Mouse (Mus musculus) testis, postnatal 10 days (tissue): Measurements from ENCODE around the gene Adgrf2.

Experiments used
- DNase-seq: peaks from one replicate; pipeline ENCODE4 v3.0.0; 2021; ENCODE audit warnings: low spot score

Adgrf2 gene

DNA sequence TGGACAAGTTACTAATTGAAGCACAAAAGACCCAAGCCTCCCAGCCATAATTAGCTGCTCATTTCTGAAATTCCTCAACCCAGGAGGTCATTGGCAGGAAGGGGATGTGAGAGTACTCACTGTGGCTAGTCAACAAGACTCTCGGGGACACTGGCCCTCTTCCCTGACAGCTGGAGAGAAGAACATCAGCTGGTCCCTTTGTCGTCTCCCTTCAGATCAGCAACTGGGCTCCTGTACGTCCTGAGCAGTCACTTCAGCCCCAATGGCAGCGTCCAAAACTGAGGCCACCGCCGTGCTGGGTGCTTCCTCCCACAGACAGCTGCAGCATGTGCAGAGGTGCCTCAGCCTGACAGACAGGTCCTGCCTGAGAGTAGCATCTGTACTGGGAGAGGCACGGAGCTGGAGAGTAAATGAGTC lies at the start of gene Adgrf2:
Gene Adgrf2 (minus strand): TSS at position 379 of the 417 bp plus-strand sequence.
- DNase-seq = no peak

- DNase-seq = no peak
These were observed 48.8 kb upstream of the Adgrf2 start for GRCm38 (mm10) chr17:42790787-42791186.

GRCm38 (mm10) chr17:42789723-42790122 lies 47.7 kb upstream of the Adgrf2 start:
- no peak for DNase-seq

DNA sequence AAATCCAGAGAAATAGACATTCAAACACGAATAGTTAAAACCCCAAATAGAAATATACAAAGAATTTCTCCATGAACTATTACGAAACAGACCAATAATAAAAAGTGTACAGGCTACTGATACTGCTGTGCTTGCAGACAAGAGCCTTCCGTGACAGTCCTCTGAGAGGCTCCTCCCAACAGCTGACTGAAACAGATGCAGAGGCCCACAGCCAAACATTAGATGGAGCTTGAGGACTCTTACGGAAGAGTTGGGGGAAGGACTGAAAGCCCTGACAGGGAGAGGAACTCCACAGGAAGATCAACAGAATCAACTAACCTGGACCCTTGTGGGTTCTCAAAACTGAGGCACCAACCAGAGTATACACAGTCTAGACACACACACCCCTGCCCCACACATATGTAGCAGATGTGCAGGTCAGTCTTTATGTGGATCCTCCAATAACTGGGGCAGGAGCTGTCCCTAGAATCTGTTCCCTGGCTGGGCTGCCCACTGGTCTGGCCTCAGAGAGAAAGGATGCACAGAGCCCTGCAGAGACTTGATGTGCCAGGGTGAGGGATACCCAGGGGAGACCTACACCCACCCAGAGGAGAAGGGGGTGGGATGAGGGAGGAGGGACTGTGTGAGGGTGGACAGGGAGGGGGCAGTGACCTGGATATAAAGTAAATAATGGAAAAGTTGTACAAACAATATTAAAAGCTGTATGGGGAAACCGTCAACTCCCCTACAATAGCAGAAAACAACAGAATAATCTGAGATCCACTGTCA lies 46.9 kb upstream of the Adgrf2 start:
- DNase-seq = no peak

DNA sequence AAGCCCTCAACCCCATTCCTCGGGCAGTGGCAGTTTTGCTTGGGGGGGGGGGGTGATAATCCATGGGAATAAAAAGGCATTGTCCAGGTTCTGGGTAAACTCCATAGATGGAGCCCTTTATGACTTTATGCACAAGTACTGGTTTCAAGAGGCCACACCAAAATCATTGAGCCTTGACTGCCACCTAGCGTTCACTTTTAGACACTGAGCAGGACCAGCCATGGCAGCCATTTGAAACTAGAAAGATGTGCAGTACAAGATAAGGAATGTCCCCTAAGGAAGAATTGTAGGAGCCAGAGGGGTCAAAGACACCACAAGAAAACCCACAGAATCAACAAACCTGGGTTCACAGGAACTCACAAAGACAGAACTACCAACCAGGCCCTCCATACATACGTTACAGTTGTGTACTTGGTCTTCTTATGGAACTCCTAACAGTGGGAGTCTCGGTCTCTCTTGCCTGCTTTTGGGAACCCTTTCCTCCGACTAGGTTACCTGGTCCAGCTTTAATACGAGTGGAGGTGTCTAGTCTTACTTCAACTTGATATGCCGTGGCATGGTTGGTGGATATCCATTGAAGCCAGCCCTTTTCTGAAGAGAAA lies 40.3 kb upstream of the Adgrf2 start:
- peak; percentile 75 for DNase-seq

DNA sequence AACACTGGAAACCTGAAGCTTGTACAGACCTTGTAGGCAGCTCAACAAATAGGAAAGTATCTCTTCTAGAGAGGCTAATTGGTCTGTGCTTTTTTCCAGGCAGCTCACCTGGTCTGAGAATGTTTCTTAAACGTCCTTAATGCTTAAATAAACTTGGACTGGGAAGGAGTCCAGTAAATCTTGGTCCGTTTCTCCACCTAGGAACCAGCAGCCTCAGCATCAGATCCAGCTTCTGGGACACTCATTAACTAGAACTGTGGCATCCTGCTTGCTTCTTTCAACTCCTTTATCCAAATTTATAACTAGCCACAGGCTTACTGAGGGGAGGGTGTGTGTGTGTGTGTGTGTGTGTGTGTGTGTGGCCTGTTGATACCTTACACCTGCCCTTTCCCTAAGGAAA lies 11.8 kb upstream of the Adgrf2 start:
- no peak for DNase-seq

DNA sequence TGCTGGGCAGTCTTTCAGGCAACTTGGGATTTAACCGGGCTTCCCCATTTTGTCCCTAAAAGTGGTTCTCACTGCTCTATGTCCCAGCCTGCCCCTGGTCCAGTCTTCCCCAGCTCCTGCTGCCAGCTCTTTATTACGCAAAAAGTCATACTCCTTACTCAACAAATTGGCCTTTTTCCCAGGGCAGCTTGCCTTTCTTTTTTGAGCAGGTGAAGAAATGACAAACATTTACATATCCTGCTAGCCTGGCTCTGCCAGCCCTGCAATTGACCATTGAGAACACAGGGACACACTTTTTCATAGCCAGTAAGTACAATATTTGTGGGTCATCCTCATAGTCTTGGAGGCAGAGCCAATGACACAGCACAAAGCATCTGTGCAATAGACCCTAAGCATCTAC lies 10.2 kb upstream of the Adgrf2 start:
- DNase-seq = no peak

GRCm38 (mm10) chr17:42745657-42746420 lies 3.9 kb upstream of the Adgrf2 start:
- no peak for DNase-seq

- DNase-seq = no peak
These were observed 844 bp upstream of the Adgrf2 start for GRCm38 (mm10) chr17:42742823-42743222.

DNA sequence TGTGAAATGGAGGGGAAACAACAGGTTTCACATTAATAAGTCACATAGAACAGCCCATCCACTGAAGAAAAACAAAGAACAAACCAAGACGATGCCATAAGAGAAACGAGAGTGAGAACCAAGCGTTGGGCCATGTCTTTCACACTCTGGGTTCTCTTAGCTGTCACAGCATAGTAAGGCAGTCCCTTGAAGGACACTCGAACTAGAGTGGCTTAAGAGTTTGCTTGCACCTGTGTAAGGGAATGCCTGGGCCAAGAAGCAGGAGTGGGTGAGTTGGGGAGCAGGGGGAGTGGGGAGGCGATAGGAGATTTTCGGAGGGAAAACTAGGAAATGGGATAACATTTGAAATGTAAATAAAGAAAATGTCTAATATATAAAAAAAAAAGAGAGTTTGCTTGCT lies 3.2 kb downstream of the Adgrf2 start:
- no peak for DNase-seq

DNA sequence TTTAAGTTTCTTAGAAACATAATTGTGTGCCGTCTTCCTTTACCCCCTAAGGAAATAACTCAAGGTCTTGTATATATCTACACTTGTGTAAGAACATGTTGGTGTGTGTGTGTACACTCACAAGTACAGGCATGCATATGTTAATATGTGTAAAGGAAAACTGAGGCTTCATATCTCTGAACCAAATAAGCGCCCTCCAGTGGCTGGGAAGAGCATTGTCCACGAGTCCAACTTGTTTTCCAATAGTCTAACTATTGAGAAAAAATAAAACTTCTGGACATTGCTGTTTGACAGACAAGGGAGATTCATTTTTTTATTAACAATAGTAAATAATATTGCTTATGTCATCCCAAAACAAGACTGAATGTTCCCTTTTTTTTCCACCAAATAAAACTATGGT lies 24.8 kb downstream of the Adgrf2 start:
- DNase-seq = no peak

GRCm38 (mm10) chr17:42714991-42715390 lies 27.0 kb downstream of the Adgrf2 start:
- DNase-seq = no peak

DNA sequence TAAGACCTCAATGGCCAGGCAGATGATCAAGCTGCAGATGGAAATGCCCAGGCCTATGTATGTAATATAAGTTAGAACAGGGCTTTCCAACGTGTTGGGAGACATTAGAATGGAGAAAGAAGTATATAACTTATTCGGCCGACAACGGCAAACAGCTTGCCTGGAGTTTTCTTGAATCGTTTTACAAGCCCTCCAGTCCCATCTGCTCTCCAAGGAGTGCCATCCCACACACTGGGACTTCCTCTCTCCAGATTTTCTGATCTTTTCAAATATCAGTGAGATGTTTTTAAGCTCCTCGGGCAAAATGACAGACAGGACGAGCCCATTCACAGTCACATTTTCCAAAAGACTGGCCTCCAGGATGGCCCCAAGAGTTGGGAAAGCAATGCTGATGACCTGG lies 31.3 kb downstream of the Adgrf2 start:
- DNase-seq = no peak

GRCm38 (mm10) chr17:42705611-42706010 lies 36.4 kb downstream of the Adgrf2 start:
- DNase-seq = no peak

GRCm38 (mm10) chr17:42702198-42702597 lies 39.8 kb downstream of the Adgrf2 start:
- no peak for DNase-seq

- DNase-seq = peak; percentile 46
These were observed 47.2 kb downstream of the Adgrf2 start for GRCm38 (mm10) chr17:42694730-42695129.

DNA sequence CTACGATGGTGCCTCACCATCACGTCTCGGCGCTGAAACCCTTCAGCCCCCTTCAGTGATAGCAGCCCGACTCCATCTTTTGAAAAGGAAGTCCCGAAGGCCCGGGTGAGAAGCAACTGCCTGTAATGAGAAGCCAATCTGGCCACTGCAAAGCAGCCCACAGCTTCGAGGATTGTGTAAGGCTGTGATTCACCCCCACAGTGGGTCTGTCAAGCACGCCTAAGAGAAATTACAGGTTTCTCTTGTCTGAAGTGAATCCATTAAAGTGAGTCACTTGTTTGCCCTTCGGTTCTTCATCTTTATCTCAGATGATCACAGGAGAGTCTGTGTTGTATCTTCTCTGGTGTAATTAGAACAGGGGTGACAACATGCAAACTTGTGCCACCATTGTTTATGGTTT lies 49.8 kb downstream of the Adgrf2 start, which contains the start of gene Adgrf4:
Gene Adgrf4 (minus strand): TSS at position 149 of the 400 bp plus-strand sequence.
- no peak for DNase-seq

DNA sequence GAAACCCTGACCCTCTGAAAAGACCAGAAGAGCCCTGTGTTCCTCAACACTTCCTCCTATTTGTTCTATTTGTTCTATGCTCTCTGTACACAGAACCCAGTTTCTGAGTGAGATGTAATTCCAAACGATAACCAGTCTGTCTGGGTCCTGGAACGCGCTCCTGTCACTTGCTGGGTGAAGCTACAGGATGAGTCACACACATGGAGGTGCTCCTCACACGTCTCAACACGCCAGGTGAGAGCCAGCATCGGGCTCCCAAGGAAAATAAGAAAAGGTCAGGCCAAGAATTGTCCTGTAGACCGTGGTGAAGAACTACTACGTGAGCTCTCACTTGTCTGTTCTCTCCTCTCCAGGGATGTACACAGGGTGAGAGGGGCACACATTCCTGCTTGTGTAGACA lies 51.4 kb downstream of the Adgrf2 start:
- DNase-seq = no peak
